Mouse (Mus musculus) T-helper 17 cell (primary cell): ENCODE measurements at regions not wholly inside any gene's neighbourhood (a gene's known extent, or its start where the extent isn't known, plus 50 kb on each side); places are given as distances from the start of the nearest gene placed in this dataset.

ENCODE experiments used
- in situ Hi-C, 2 experiments: fragments of 300-600 bp; cut with MboI, MseI; formaldehyde crosslinking; loops; 1 replicate in 1 of 2; 2 replicates in 1 of 2; pipeline ENCODE4 v1.15.1; 2025; ENCODE audit warnings: high pct_unique_total_duplicates in 2 of 2

GRCm38 (mm10) chr1:111699030-111699732, 165.5 kb downstream of the Dsel start:
- in situ Hi-C loops = no loop called here

GRCm38 (mm10) chr1:111660950-111661349, 203.8 kb downstream of the Dsel start:
- in situ Hi-C loops = loop anchor here in 1 of 2 experiments (10.0 kb wide), 1 partner anchor 1894 kb away; no protein-coding TSS in a partner anchor

GRCm38 (mm10) chr1:111660099-111660670, 204.5 kb downstream of the Dsel start:
- in situ Hi-C loops = loop anchor here in 1 of 2 experiments (10.0 kb wide), 1 partner anchor 1895 kb away; no protein-coding TSS in a partner anchor

- in situ Hi-C loops = no loop called here
These were observed 230.8 kb downstream of the Dsel start for GRCm38 (mm10) chr1:111633860-111634460.
